Mouse (Mus musculus) layer of hippocampus, adult 8-10 months (tissue): ENCODE results near the gene Sntb2. TPM values are rescaled to one million over a fixed set of nuclear protein-coding genes. Genes with fewer than 3 reads are reported as not detected.
A peak's percentile ranks its signal among the peaks of the same experiment; 100 is the strongest.
"Not testable (repeated sequence)": the region's sequence is repeated elsewhere in the genome, so short reads cannot be mapped to it uniquely, and the experiment has no call there.

Experiments used
- DNase-seq, 2 experiments: peaks; one replicate each; pipeline ENCODE4 v3.0.0; 2022; ENCODE audit warnings: low spot score in 2 of 2
- total RNA-seq, 4 experiments: library from RNA; stranded (reverse); gene quantifications; 2 replicates each; pipeline ENCODE4 v1.2.4; 2022

Sntb2 gene
- total RNA-seq, 4 experiments from 2014 or later, result 19.2 to 32.0 (median 24.1) TPM

DNA sequence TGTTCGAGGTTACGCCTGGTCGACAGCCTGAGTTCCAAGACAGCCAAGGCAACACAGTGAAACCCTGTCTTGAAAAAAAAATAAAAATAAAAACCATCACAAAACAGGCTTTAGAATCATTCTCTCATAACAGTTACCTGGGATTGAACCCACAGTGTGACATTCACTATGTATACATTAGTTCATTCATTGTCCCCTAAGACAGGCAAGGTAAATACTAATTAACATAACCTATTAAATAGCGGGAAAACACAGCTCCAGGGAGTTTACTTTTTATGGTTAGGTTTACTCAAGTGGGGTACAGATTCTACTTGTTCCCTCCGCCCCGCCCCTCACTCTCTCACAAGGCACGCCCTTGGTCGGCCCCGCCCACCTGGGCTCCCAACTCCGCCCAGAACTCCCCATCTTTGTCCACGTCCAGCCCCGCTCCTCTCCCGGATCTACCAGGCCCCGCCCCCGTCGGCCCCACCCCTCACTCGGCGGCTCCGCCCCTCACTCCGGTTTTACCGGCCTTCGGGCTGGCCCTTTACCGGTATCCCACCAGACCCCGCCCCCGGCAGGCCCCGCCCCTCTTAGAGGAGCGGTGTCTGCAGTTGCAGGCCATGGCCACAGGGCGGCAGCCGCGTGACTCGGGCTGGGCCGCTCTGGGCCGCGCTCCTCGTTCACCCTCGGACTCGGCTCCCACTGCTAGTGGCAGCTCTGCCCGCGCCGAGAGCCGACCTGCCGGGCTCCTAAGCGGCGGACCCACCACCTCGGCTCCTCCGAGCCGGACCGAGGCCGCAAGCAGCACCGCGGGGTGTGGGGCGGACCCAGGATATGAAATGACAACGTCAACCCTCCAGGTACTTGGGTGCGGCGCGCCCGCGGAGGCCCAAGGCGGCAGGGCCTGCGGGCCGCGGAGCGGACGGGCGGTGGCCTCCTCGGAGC is 95.4 kb downstream of the Sntb2 start, which contains the start of gene Vps4a:
Gene Vps4a (plus strand): TSS at position 573 of the 927 bp plus-strand sequence.
- peak; percentile 91 to 94 for DNase-seq

GRCm38 (mm10) chr8:107031577-107032090 is 96.1 kb downstream of the Sntb2 start:
- DNase-seq, result peak in 1 of 2 experiments; percentile 31

GRCm38 (mm10) chr8:107033609-107034008 is 98.1 kb downstream of the Sntb2 start:
- DNase-seq, result not testable (repeated sequence)

DNA sequence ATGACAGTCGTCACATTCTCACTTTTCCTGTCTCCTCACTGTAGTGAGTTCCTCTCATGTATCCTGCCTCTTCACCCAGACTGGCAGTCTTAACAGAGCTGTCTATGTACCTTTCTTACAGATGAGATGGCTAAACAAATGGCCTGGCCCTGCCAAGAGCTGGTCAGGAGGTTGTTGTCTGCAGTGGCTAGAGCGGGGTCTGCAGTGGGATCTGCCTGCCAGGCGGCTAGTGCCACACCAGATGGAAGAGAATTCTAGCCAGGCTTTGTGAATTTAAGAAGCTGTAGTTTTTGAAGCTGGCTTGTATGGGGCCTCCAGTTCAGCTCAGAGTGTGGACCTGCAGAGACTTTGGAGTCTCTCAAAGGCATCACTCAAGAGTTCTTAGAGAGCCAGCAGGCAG is 100.1 kb downstream of the Sntb2 start:
- no peak for DNase-seq

GRCm38 (mm10) chr8:107036626-107037025 is 101.1 kb downstream of the Sntb2 start:
- no peak for DNase-seq

GRCm38 (mm10) chr8:107040632-107041031 is 105.1 kb downstream of the Sntb2 start:
- DNase-seq, result no peak

- DNase-seq, result no peak
Observed at GRCm38 (mm10) chr8:107045478-107045877, 109.9 kb downstream of the Sntb2 start.

DNA sequence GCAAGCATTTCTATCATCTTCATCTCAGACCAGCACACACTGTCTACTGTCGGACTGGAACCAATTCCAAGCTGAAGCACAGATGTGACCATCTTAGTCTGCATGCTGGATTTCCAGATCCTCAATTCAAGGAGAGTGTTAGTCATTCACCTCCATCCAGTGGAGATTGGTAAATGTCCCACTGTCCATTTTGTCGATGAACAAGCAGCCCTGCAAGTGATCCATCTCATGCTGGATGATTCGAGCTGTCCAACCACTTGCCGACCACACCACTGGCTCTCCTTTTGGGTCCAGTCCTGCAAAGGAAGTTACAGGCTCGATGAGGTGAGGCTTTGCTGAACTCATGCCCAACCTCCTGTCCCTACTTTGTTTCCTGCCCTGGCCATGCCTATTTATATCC is 111.4 kb downstream of the Sntb2 start:
- DNase-seq, result no peak

DNA sequence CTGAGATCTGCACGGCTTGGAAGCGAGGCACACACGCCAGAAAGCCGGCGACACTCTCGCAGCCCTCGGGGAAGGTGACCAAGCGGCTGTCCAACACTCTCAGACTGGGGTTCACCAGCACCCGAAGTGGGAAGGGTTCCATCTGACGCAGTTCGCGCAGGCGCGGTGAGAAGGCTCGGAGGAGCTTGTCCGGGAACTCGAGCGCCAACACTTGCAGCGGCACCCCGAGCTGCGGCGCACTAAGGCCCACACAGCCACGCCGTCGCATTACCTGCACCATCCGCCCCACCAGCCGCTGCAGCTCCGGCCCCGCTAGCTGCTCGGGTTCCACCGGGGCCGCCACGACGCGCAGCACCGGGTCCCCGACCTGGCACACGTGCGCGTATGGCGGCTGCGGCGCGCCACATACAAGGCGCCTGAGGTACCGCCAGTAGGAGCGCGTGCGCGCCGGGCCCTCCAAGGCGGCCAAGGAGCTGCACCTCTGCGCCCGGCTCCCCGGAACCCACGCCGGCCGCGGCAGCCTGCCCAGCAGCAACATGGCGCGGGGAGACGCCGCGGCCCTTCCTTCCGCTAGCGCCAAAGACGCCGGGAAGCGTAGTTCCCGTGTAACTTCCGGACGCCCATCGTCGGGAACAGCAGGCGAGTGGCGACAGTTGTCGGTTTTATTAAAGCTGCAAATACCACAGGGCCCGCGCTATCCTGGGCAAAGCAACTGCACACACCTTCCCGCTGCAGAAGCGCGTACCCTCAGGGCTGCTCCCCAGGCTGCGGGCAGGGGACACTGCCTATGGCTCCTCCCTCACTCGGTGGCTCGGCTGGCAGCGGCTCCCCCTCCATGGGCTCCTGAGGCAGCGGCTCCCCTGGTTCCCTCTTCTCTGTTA is 112.8 kb downstream of the Sntb2 start, which contains the start of gene Pdf:
Gene Pdf (minus strand): TSS at position 554 of the 881 bp plus-strand sequence.
- DNase-seq, result peak; percentile 79 to 84

DNA sequence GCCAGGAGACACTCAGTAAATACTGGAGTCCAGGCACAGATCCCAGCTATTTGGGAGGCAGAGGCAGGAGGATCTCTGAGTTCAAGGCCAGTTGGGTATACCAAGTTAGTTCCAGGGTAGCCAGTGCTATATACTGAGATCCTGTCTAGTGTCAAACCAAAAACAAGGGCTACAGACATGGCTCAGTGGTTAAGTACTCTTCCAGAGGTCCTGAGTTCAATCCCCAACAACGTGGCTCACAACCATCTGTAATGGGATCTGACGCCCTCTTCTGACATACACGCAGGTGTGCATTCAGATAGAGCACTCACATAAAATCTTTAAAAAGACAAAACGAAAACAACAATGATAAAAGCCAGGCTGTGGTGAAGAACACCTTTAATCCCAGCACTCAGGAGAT is 113.9 kb downstream of the Sntb2 start:
- DNase-seq, result no peak

- DNase-seq, result no peak
Observed at GRCm38 (mm10) chr8:107052046-107052445, 116.5 kb downstream of the Sntb2 start.

DNA sequence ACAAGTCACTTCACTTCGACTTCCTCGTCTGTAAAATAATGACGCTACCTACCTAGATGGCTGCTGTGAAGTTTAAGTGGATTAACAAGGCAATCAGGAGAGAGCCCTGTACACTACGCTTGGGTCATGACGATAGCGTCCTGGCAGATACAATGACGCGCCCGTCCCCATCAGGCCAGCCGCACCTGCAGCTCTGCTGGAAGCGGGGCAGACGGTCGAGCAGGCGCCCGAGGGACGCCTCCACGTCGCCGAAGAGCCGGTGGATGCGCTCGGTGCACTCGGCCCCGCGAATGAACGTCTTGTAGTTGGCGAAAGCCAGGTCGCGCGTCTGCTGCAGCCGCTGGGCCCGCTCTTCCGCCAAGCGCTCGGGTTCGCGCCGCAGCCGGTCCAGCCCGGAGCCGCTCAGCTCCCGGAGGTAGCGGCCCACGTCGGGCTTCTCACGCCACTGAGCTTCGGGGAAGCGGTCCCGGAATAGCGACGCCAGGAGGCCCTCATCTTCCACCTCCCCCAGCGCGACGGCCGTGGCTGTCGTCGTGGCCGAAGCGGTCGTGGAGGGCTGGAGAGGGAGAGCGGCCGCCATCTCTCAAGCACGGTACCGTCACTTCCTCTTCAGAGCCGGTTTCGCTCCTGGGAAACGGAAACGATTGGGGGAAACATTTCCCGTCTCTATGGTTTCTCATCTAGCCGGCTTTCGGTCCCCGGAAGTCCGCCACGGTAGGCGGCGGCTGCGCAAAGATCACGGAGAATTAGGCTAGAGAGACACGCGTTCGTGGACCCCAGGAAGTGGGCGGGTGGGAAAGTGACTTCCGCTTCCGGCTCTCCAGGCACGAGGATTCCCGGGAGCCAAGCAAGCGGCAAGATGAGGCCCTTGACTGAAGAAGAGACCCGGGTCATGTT is 120.8 kb downstream of the Sntb2 start, which contains the start of the genes Cog8 and Nip7:
Gene Cog8 (minus strand): TSS at position 614 of the 897 bp plus-strand sequence.
Gene Nip7 (plus strand): TSS at position 802 of the 897 bp plus-strand sequence.
- peak; percentile 97 for DNase-seq

- DNase-seq, result peak in 1 of 2 experiments; percentile 45
Observed at GRCm38 (mm10) chr8:107056973-107057369, 121.4 kb downstream of the Sntb2 start.

DNA sequence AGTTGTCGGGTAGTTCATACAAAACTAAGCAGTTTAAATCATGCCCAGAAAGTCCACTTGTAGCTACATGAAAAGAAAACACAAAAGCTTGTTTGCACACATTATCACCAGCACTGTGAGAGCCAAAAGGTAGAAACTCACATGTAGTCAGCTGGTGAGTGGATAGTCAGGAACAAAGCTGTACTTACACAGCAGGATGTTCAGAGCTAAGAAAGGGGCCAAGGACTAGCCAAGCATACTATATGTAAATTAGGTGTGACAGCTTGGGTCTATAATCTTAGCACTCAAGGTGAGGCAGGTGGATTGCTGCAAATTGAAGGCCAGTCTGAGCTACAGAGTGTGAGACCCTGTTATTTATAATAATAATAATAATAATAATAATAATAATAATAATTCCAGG is 127.1 kb downstream of the Sntb2 start:
- DNase-seq, result no peak

GRCm38 (mm10) chr8:107065511-107066496 is 130.3 kb downstream of the Sntb2 start, which contains the start of gene Tmed6:
Tmed6 (minus strand) TSS chr8:107065644.
- DNase-seq, result no peak
